Mouse (Mus musculus) adipocyte (in vitro differentiated cells): ENCODE measurements around the gene Auts2.

ENCODE experiments used
- DNase-seq: peaks from one replicate; pipeline ENCODE4 v3.0.0-alpha.2; 2016; ENCODE audit warnings: low spot score

Auts2 gene

DNA sequence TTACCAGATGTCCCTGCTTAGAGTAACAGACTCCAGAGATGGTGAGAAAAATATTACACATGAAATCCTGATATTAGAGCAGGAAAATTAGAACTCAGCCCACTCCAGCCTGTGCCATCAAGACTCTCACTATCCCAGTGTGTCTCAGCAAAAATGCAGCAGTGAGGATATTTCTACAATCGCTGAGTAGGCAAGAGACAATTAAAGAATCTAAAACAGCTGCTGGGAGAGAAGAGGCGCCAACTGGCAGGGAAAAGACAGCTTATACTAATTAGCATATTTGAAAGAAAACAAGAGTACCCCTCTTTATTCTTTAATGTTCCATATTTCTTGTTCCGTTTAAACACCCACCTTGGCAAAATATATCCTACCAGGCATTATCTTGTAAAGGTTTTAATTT lies 561.7 kb downstream of the Auts2 start:
- DNase-seq = no peak

DNA sequence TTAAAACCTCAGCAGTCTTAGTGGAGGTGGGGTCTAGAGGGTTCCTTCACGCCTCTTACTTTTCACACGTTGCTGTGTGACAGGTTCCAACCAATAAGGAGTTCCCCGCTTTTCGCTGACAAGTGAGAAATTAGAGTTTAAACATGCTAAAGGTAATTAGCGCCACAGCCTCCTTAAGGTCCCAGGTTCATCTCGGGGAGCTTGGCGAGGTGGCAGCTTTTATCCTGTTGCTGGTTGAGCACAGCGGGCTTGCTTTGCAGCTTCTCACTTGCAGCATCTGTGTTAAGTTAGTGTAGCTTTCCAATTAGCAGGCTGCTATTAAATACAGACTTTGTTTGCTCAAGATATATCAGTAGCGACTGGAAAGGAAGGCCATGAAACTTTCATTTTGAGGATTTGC lies 564.2 kb downstream of the Auts2 start:
- no peak for DNase-seq

DNA sequence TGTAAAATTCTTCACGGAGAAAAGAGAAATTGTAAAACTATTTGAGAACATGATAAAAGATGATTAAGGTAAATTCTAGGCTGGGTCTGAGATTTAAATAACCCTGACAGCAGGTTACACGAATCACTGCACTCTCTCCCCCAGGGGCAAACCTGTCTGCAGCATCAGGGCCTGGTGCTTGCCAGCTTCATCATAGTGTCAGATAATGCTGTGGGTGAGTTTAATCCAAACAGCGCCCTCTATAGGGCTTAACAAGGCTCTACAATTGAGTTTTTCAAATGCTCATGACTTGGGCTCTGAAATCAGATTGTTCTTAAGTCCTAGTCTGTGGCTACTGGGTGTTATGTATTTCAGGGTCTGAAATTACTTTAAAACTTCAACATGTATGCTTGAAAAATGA lies 565.6 kb downstream of the Auts2 start:
- DNase-seq = no peak

DNA sequence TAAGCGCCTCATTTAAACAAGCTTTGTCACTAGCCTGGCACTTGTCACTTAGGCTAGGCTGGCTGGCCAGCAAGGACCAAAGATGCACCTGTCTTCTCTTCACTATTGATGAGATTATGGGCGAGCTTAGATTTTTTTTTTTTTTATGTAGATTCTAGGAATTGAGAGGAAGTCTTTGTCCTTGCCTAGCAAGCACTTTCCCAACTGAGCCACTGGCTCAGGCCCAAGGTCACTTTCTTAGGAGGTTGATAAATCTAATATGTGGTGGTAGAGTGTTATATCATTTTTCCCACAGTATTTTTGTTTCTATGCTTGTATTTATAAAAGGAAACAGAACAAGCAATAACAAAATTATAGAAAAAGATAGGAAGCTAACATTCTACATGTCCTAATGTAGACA lies 571.2 kb downstream of the Auts2 start:
- no peak for DNase-seq

DNA sequence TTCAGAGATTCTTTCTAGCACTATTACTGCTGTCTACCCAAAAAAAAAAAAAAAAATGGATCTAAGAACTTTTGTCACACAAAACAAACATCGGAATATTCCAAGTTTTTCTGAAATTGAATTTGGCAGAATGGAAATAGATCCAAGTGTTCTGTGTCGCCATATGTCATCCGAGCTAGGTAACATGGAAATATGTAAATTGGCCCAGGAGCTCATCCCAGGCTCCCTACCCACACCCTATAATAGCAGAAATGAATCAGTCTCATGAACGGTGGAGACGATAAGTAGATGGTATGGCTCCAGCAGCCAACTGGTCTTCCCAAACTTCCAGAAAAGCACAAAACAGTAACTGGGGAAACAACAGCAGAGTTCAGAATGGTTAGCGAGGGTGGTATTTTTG lies 577.6 kb downstream of the Auts2 start:
- no peak for DNase-seq

DNA sequence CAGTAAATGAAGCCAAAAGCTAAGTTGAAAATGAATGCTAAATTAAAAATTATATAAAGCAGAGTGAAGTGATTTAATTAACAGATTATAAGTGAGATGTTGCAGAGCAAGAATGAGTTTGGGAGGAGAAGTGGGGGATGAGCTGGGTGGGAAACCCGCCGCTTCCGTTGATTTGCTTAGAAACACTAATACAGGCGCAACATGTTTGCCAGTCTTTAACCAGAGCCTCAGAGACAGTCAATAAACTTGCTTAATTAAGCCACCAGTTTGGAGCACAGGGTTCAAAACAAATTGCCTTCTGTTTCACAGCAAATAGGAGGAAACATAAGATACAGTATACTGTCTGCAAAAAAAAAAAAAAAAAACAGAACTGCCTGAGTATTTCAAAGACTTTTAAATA lies 579.6 kb downstream of the Auts2 start:
- no peak for DNase-seq

DNA sequence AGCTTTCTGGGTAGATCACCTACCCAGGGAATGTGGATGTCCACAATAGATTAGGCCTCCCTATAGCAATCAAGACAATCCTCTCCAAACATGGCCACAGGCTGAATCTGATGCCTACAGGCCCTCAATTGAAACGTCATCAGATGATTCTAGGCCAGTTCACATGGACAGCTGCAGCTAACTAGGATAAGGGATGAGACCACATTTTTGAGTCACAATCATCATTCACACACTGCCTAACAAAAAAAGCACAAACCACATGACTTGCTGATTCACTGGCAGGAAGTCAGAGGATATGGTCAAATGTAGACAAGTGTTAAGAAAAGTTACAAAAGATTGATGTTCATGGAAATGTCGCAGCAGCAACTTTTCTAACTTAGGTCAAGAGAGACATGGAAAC lies 581.3 kb downstream of the Auts2 start:
- no peak for DNase-seq

DNA sequence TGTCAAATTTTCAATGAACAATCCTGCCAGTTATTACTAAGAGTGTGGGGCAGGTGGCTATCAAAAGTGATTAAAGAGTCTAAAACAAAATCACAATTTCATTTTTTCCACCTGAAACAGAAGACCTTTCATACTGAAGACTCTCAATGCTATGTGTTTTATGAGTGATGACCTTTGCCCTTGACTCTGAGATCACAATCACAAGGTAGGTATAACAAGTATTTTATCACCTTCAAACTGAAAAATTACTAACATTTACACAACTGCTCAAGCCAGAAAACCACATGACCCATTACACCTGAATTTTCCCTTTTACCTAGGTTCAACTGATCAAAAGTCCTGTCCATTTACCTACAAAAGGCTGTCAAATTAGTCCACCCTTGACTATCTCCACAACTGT lies 582.7 kb downstream of the Auts2 start:
- DNase-seq = no peak

DNA sequence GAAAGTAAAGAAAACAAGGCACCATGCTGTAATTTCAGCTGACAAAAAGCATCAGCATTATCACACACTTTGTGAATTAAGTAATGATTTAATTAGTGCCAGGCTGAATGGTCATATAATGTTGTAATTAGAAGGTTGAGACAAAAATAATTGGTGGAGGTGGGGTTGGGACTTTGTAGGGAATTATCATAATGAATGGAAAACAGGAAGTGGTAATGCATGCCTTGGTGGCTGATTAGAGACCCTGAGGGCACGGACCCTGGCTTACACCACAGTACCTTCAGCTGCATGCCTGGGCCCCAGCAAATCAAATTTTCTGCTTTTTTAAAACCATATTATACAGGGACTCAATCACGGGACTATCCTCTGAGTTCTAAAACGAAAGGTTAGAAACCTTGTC lies 586.1 kb downstream of the Auts2 start:
- no peak for DNase-seq

DNA sequence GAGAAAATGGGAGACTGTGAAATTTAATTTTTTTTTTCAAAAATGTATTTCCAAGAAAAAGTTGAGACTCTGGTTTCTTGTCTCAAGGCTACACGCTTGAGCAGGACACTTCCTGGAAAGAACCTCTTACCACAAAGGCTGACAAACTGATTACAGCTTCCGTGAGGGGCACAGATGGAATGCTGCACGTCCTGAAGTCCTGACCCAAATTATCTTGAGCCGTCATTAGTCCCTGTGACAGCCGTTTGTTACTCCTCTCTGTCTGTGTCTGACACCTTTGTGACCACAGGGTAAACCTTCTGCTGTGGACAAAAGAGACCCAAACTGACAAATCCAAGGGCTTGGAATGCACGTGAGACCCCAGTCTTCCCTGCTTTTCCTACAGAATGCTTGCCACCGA lies 587.1 kb downstream of the Auts2 start:
- no peak for DNase-seq

DNA sequence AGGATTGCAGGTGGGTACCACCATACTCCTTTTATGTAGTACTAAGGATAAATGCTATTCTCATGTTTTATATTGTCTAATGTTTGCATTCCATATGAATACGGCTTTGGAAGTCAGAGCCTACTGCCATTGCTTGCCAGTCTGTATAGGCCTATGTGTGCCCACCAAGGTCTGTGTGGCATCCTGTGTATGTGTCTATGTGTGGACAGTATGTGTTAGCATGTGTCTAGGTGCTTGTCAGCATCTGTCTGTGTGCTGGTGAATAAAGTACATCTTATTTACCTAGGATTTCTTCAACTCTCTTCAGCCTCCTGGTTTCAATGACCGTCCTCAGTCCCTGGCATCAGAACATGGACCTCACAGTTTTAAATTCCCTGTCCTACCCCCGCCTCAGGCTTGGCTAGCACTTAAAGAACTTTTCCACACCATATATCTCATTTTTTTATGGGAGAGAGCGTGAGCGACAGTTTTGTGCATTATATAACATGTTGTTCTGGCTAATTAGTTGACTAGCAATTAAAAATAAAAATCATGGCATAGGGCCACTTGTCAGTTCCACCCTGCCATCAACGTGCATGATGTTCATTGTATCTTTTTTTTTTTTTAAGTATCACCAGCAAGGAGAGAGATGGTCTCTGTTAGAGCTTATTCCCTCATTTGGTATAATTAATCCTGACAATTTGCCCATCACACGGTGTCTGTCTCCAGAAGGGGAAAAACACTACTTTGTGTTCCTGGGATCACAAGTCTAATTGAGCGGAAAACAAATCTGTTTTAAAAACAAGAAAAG lies 587.7 kb downstream of the Auts2 start:
- DNase-seq = no peak

DNA sequence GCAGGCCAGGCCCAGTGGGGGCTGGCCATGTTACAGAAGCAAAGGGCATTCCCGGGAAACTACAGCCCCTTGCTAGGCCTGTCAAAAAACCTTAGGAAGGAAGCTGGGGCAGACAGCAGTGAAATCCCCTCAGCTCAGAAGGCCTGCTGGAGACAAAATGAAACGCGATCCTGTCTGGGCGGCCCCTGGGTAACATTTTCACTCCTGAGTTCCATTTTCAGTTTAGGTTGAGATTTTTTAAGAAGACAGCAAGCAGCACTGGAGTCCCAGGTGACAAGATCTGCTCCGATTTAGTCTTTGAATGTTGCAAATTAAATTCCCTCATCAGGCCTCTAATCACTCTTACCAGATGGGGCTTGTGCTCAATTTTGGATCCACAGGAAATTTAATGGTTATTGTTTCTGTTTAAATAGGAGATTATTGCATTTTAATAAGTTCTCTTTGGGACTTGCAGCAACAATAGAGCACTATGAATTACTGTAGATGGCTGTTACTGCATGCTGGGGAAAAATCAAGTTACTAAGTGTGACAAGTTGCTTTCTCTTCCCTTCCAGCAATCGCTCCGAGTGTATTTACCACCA lies 594.5 kb downstream of the Auts2 start:
- DNase-seq = no peak

DNA sequence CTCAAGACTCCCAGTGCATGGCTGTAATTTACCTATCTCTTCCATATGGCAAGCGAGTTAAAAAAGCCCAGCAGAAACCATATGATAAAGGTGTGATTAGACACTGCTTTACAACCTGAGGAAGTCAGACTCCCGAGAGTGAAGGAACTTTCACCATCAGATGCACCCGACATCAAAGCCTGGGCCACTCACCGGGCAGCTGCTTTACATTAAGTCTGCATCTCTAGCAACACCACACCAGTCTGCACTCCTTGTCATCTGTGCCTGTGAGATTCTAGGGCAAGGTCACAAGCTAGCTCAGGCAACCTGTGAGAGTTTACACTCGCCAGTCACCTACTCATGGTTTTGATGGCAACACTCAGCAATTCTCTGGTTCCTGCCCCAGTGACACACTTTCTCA lies 596.3 kb downstream of the Auts2 start:
- DNase-seq = no peak

DNA sequence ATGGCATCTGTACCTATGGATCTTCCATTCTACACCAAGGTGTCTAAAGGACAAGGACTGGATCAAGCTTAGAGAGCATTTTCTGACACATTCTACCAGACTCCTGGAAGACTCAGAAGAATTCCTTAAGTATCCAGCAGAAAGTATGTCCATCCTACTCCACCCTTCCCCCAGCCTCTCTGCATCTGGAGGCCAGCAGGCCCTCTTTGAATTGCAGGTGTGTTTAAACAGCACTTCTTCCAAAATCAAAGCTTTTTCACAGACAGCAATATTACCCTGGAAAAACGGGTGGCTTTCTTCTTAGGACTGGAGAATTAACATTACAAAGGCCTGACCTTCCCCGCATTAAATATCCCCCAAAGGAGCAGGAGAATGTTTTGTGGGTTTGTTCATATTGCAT lies 598.4 kb downstream of the Auts2 start:
- no peak for DNase-seq

DNA sequence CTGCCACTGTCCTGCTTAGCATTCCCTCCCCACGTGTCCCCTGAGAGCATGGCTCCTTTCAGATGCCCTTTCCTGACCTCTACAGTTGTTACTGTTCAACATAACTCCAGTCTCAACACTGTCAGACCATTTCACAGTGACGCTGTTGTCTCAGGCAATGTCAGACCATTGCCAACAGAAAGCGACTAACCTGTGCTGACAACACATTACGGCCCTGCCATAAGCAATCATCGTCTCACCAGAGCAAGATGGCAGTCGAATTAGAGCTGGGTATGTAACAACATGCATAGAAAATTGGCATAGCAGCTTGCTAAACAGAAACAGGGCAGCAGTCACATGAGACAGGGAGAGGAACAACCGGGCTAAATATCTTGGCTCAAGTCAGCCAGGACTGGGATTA lies 614.4 kb downstream of the Auts2 start:
- no peak for DNase-seq

DNA sequence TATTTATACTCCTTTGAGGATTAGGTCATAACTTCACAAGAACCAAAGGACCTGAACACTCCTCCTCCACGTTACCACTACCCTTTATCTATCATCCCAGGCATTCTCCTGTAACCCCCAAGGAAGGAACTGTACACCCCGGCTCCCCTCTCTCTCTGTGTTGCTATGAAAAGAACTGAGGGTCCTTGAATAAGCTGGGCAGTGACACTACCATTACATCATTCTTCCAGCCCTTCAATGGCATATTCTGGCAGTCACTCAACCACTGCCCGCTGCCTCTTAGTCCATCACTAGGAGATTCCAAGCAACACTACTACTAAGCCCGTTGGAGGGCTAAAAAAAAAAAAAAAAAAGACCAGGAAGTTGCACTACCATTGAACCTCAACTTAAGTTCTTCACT lies 620.4 kb downstream of the Auts2 start:
- DNase-seq = no peak

DNA sequence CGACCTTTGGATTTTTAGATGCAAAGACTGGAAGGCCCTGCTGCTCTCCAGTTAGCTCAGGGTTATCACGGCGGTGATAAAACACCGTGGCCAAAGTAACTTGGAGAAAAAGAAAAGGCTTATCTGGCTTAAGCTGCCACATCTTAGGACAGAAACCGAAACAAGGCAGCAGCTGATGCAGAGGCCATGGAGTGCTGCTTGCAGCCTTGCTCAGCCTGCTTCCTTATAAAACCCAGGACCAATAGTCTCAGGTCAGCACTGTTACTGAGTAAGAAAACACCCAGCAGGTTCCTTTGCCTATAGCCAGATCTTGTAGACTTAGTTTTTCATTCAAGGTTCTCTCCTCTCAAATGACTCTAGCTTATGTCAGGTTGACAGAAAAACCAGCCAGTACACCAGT lies 621.0 kb downstream of the Auts2 start:
- DNase-seq = no peak

DNA sequence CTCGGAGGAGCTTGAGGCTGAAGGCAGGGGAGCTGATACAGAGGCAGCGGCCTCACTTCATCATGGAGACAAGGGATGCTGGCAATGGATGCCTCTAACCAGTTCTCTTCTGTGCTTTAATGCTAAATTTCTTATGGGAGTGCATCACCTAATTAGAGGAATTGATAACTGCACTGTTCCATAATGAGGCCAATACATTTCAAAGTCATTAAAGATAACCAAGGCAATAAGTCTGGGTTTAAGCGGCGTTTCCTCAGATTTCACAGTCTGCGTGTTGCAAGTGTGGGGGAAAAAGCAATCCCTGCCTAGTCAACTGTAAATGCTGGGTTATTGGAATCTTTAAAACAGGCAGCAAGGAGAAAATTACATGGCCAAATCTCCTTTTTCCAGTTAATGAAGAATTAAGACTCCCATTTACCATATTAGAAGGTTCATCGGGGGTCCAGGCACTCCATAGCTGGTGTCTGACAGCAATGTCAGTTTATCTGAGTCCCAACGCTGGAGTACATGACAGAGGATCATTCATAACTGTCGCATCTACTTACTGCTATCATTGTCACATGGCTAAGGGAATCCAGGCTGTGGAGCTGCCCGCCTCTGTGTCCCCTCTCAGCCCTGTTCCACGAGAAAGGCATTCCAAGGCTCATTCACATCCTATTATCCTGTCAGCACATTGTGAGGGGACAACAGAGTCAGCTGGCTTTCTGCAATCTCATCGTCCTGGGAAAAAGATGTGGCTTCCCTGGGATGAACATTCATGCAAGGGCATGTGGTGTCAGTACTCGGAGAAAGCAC lies 623.0 kb downstream of the Auts2 start:
- DNase-seq = no peak

DNA sequence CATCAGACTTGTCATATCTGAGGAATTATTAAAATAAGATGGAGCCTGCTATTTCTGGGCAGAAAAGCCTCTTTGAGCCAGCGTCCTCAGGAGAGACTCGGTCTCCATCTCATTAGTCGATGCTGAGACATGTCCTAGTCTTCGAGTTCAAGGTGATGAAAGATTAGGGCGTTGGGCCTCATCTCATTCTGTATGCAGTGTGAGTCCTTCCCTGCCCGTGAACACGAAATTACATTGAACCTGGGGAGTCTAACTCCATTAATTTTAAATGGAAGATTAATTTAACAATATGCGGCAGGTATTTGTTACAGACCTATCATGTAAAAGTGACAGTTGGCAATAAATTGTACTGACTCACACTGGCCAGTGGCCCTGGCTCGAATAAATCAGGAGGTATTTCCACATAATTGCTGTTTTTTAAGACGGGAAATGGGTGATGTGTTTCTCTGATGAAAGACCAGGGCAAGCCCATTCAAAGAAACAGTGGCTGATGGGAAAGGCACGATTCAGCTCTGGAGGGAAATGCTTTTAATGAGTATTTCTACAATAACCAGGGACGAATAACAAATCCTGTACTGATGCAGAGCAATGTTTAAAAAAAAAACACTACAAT lies 626.2 kb downstream of the Auts2 start:
- DNase-seq = no peak

DNA sequence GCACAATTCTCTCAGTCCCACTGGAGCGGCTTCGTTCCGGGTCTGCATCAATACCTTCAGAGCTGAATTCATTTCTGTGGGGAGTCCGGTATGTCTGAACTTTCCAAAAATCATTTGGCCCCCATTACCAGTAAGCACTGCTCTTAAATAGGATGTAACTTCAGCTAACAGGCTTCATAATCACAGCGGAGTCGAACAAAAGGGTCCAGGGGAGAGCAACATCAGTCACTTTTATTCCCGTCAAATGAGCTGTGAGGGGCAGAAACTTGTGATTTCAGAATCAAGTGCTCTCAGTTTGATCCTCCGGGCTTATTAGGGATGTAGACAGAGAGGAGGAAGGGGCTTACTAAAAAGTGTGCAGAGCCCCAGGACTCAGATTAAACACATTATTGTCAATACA lies 629.6 kb downstream of the Auts2 start:
- DNase-seq = no peak

DNA sequence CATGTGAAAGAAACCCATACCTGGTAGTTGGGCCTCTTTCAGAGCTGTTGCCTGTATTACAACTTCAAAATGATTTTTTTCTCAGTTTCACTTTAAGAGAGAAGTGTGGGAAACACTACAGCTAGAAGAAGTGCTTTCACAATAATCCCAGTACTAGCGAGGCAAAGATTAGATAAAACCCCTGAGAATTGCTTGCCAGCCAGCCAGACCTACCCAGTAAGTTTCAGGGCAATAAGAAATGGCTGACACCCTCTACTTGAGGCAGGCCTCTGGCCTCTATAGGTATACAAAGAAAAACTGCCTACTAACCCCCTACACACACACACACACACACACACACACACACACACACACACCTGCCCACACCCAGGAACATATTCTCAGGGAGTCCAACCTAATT lies 630.2 kb downstream of the Auts2 start:
- no peak for DNase-seq

DNA sequence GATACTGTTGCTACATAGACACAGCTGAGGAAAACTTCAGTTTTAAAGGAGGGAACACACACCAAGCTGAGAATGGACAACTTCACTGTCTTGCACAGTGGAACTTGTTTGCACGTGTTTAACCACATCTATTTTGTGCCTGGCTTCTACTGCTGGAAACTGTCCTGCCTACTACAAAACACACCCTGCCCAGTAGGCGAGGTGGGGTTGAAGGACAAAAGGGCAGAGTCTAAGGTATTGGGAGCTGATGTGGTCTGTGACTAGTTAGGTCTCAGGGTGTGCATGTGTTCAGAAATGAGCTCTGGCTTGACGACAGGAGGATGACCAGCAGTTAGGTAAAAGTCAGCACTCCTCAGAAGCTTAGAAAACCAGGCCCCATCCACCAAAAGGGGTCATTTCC lies 636.8 kb downstream of the Auts2 start:
- no peak for DNase-seq

DNA sequence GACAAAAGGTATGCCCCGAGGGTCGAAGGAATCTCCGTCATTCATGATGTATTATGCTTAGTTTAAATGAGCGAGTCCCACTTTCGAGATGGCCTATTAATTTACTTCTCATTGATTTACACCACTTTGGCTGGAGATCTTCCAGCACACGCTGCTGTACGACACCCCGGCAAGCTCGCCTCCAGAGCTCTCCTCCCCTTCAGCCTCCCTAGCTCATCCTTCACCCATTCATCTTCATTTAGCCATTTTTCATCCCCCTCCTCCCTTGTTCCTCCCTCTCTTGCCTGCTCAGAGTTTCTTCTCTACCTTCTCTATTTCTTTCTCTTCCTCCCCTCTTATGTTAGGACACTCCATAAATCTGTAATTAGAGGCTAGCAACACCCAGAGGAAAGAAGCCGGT lies 638.7 kb downstream of the Auts2 start:
- no peak for DNase-seq
